ENCODE assay signal across 27 mouse cellular contexts in genomic region chr9:37393482-37394131, GRCm38 (mm10). TPM values are rescaled to one million over a fixed set of nuclear protein-coding genes. Genes with fewer than 3 reads are reported as not detected.
"Had no signal": no experiment of that assay in that cellular context is flagged by ENCODE, and none has a peak within 500 bp of the region (broad histone marks: within the 10 kb centered on the region; RNA-seq: fewer than 3 reads in every experiment).

No protein-coding gene starts in this region.

- H3K27me3 ChIP-seq: forebrain, embryonic 15.5 days; heart, embryonic 13.5 days; heart, embryonic 15.5 days; hindbrain, embryonic 13.5 days; hindbrain, embryonic 15.5 days; kidney, embryonic 15.5 days; limb, embryonic 13.5 days; limb, embryonic 15.5 days had no signal

- H3K4me3 ChIP-seq: forebrain, embryonic 15.5 days; heart, embryonic 13.5 days; heart, embryonic 15.5 days; hindbrain, embryonic 13.5 days; hindbrain, embryonic 15.5 days; kidney, embryonic 15.5 days; limb, embryonic 13.5 days; limb, embryonic 15.5 days had no signal

- H3K9ac ChIP-seq: forebrain, embryonic 15.5 days; forebrain, postnatal 0 days; heart, embryonic 13.5 days; heart, embryonic 15.5 days; hindbrain, embryonic 13.5 days; hindbrain, embryonic 15.5 days; kidney, embryonic 15.5 days; limb, embryonic 13.5 days; limb, embryonic 15.5 days had no signal

- H3K27ac ChIP-seq: forebrain, embryonic 15.5 days; heart, embryonic 13.5 days; heart, embryonic 15.5 days; hindbrain, embryonic 13.5 days; hindbrain, embryonic 15.5 days; hindbrain, postnatal 0 days; kidney, embryonic 15.5 days; kidney, postnatal 0 days; limb, embryonic 13.5 days; limb, embryonic 15.5 days had no signal

- DNase-seq: forebrain, postnatal 0 days; gastrocnemius, postnatal 14 days; gastrocnemius, postnatal 36 days; heart, adult 18-20 months; heart, postnatal 14 days; heart, postnatal 36 days; kidney, adult 11 months; kidney, adult 2 months; kidney, adult 9 months; kidney, postnatal 14 days; kidney, postnatal 36 days; layer of hippocampus, adult 9-11 months; layer of hippocampus, postnatal 36 days; left cerebral cortex, postnatal 4 days had no signal

- H3K36me3 ChIP-seq: forebrain, embryonic 15.5 days; heart, embryonic 13.5 days; heart, embryonic 15.5 days; hindbrain, embryonic 13.5 days; hindbrain, embryonic 15.5 days; kidney, embryonic 15.5 days; limb, embryonic 13.5 days; limb, embryonic 15.5 days had no signal

- H3K4me2 ChIP-seq: forebrain, embryonic 15.5 days; heart, embryonic 11.5 days; heart, embryonic 13.5 days; heart, embryonic 15.5 days; hindbrain, embryonic 13.5 days; hindbrain, embryonic 15.5 days; kidney, embryonic 15.5 days; limb, embryonic 13.5 days; limb, embryonic 15.5 days had no signal

- ATAC-seq: forebrain, embryonic 15.5 days; forebrain, postnatal 0 days; hindbrain, postnatal 0 days; intestine, embryonic 16.5 days had no signal

- H3K9me3 ChIP-seq: forebrain, embryonic 15.5 days; heart, embryonic 13.5 days; heart, embryonic 15.5 days; hindbrain, embryonic 13.5 days; hindbrain, embryonic 15.5 days; kidney, embryonic 15.5 days; limb, embryonic 13.5 days; limb, embryonic 15.5 days had no signal

- H3K4me1 ChIP-seq: forebrain, embryonic 15.5 days; heart, embryonic 13.5 days; heart, embryonic 15.5 days; hindbrain, embryonic 13.5 days; hindbrain, embryonic 15.5 days; kidney, embryonic 15.5 days; limb, embryonic 13.5 days; limb, embryonic 15.5 days had no signal

RNA-seq across cellular contexts. Expression of gene Hepacam, which starts 26.5 kb away (rescaled TPM):
- polyA plus RNA-seq: heart, embryonic 11.5 days; intestine, embryonic 14.5 days; kidney, embryonic 15.5 days had no signal

RNA-seq across cellular contexts. Expression of gene Robo3, which starts 39.4 kb away (rescaled TPM):
- polyA plus RNA-seq: intestine, embryonic 14.5 days had no signal
